Mouse (Mus musculus): ENCODE measurements around the gene Map1b. TPM values are rescaled to one million over a fixed set of nuclear protein-coding genes. Genes with fewer than 3 reads are reported as not detected.

Map1b gene
- polyA plus RNA-seq, 2 experiments: 0.19 to 1.7 TPM

- ATAC-seq (ENCODE audit: insufficient read depth) (no peak), DNase-seq (ENCODE audit: low read depth in 3 of 3, low spot score in 3 of 3) (no peak)
These were observed 1.3 kb downstream of the Map1b start for GRCm38 (mm10) chr13:99514917-99515591.

GRCm38 (mm10) chr13:99513990-99514389 is 2.4 kb downstream of the Map1b start:
- Histone ChIP-seq H3K27me3 (ENCODE audit: control insufficient read depth, insufficient read depth, low read length) (peaks cover 43% of the 10 kb centered on the region), H3K9me3 (ENCODE audit: control insufficient read depth, low read length) (no peaks in the 10 kb centered on the region), H3K36me3 (replicated peaks; ENCODE audit: control insufficient read depth, insufficient read depth, low read depth) (no peaks in the 10 kb centered on the region), H3K4me3 (ENCODE audit: insufficient read depth in 1 of 2, low read depth in 2 of 2, low read length in 2 of 2) (no peak overlapping the region), H3K4me1 (replicated peaks; ENCODE audit: control insufficient read depth in 2 of 2, insufficient read depth in 2 of 2, low read length in 1 of 2) (no peaks in the 10 kb centered on the region), H3K27ac (no peak overlapping the region), H3K4me2 (ENCODE audit: low read depth) (no peak overlapping the region), H3K9ac (replicated peaks) (no peak overlapping the region)
- WGBS (ENCODE audit: insufficient replicate concordance): 32% methylated on average over 10 of the region's 10 CpGs
- no peak for ATAC-seq (ENCODE audit: insufficient read depth)
- no peak for TF ChIP-seq CTCF (IDR thresholded peaks at IDR 0.05; ENCODE audit: low read depth)
- no peak for TF ChIP-seq EP300 (IDR thresholded peaks at IDR 0.05; ENCODE audit: low read depth)
- no peak for DNase-seq (ENCODE audit: low read depth in 3 of 3, low spot score in 3 of 3)

More at GRCm38 (mm10) chr13:99514917-99515591, 1.3 kb downstream of the Map1b start:
- WGBS (ENCODE audit: insufficient replicate concordance): under 1% methylated on average over 44 of the region's 48 CpGs
- Histone ChIP-seq H3K36me3 (replicated peaks; ENCODE audit: control insufficient read depth, insufficient read depth, low read depth) (no peaks in the 10 kb centered on the region), H3K27me3 (ENCODE audit: control insufficient read depth, insufficient read depth, low read length) (peaks cover 43% of the 10 kb centered on the region), H3K9me3 (ENCODE audit: control insufficient read depth, low read length) (no peaks in the 10 kb centered on the region), H3K4me3 (ENCODE audit: insufficient read depth in 1 of 2, low read depth in 2 of 2, low read length in 2 of 2) (peak overlapping the region; percentile 40 to 51), H3K4me2 (ENCODE audit: low read depth) (peak overlapping the region; percentile 59), H3K27ac (no peak overlapping the region), H3K4me1 (replicated peaks; ENCODE audit: control insufficient read depth in 2 of 2, insufficient read depth in 2 of 2, low read length in 1 of 2) (no peaks in the 10 kb centered on the region), H3K9ac (replicated peaks) (no peak overlapping the region)
- no peak for TF ChIP-seq CTCF (IDR thresholded peaks at IDR 0.05; ENCODE audit: low read depth)
- no peak for TF ChIP-seq EP300 (IDR thresholded peaks at IDR 0.05; ENCODE audit: low read depth)

- Histone ChIP-seq H3K9me3 (ENCODE audit: control insufficient read depth, low read length) (no peaks in the 10 kb centered on the region), H3K4me1 (replicated peaks; ENCODE audit: control insufficient read depth in 2 of 2, insufficient read depth in 2 of 2, low read length in 1 of 2) (no peaks in the 10 kb centered on the region), H3K9ac (replicated peaks) (no peak overlapping the region), H3K4me3 (ENCODE audit: insufficient read depth in 1 of 2, low read depth in 2 of 2, low read length in 2 of 2) (no peak overlapping the region), H3K27me3 (ENCODE audit: control insufficient read depth, insufficient read depth, low read length) (peaks cover 43% of the 10 kb centered on the region), H3K36me3 (replicated peaks; ENCODE audit: control insufficient read depth, insufficient read depth, low read depth) (no peaks in the 10 kb centered on the region), H3K4me2 (ENCODE audit: low read depth) (no peak overlapping the region), H3K27ac (no peak overlapping the region)
- WGBS (ENCODE audit: insufficient replicate concordance): 6% methylated on average over 7 of the region's 7 CpGs
- no peak for DNase-seq (ENCODE audit: low read depth in 3 of 3, low spot score in 3 of 3)
- TF ChIP-seq CTCF (IDR thresholded peaks at IDR 0.05; ENCODE audit: low read depth) (no peak), EP300 (IDR thresholded peaks at IDR 0.05; ENCODE audit: low read depth) (no peak)
- ATAC-seq (ENCODE audit: insufficient read depth): no peak
These were observed 3.2 kb downstream of the Map1b start for GRCm38 (mm10) chr13:99513138-99513537.

GRCm38 (mm10) chr13:99509896-99510295 is 6.4 kb downstream of the Map1b start:
- no peak for TF ChIP-seq EP300 (IDR thresholded peaks at IDR 0.05; ENCODE audit: low read depth)
- TF ChIP-seq CTCF (IDR thresholded peaks at IDR 0.05; ENCODE audit: low read depth): no peak
- Histone ChIP-seq H3K27me3 (ENCODE audit: control insufficient read depth, insufficient read depth, low read length) (peaks cover 18% of the 10 kb centered on the region), H3K4me3 (ENCODE audit: insufficient read depth in 1 of 2, low read depth in 2 of 2, low read length in 2 of 2) (no peak overlapping the region), H3K27ac (no peak overlapping the region), H3K9ac (replicated peaks) (no peak overlapping the region), H3K9me3 (ENCODE audit: control insufficient read depth, low read length) (no peaks in the 10 kb centered on the region), H3K4me2 (ENCODE audit: low read depth) (no peak overlapping the region), H3K4me1 (replicated peaks; ENCODE audit: control insufficient read depth in 2 of 2, insufficient read depth in 2 of 2, low read length in 1 of 2) (no peaks in the 10 kb centered on the region), H3K36me3 (replicated peaks; ENCODE audit: control insufficient read depth, insufficient read depth, low read depth) (no peaks in the 10 kb centered on the region)
- WGBS (ENCODE audit: insufficient replicate concordance): 77% methylated on average over 4 of the region's 4 CpGs
- DNase-seq (ENCODE audit: low read depth in 3 of 3, low spot score in 3 of 3) (no peak), ATAC-seq (ENCODE audit: insufficient read depth) (no peak)

GRCm38 (mm10) chr13:99506580-99506962 is 9.8 kb downstream of the Map1b start:
- no peak overlapping the region for H3K4me3 ChIP-seq (ENCODE audit: insufficient read depth in 1 of 2, low read depth in 2 of 2, low read length in 2 of 2)
- no peak overlapping the region for H3K4me2 ChIP-seq (ENCODE audit: low read depth)
- H3K27me3 ChIP-seq (ENCODE audit: control insufficient read depth, insufficient read depth, low read length): no peaks in the 10 kb centered on the region
- no peaks in the 10 kb centered on the region for H3K9me3 ChIP-seq (ENCODE audit: control insufficient read depth, low read length)
- ATAC-seq (ENCODE audit: insufficient read depth) (no peak), DNase-seq (ENCODE audit: low read depth in 3 of 3, low spot score in 3 of 3) (no peak)
- H3K9ac ChIP-seq (replicated peaks): no peak overlapping the region
- WGBS (ENCODE audit: insufficient replicate concordance): 57% methylated on average over 2 of the region's 2 CpGs
- TF ChIP-seq EP300 (IDR thresholded peaks at IDR 0.05; ENCODE audit: low read depth): no peak
- TF ChIP-seq CTCF (IDR thresholded peaks at IDR 0.05; ENCODE audit: low read depth): no peak
- H3K36me3 ChIP-seq (replicated peaks; ENCODE audit: control insufficient read depth, insufficient read depth, low read depth): no peaks in the 10 kb centered on the region
- no peak overlapping the region for H3K27ac ChIP-seq
- H3K4me1 ChIP-seq (replicated peaks; ENCODE audit: control insufficient read depth in 2 of 2, insufficient read depth in 2 of 2, low read length in 1 of 2): no peaks in the 10 kb centered on the region

All from liver, embryonic 14.5 days (tissue).